Mouse (Mus musculus): ENCODE data around the gene Olfr878. TPM values are rescaled to one million over a fixed set of nuclear protein-coding genes. Genes with fewer than 3 reads are reported as not detected.
A peak's percentile ranks its signal among the peaks of the same experiment; 100 is the strongest.

The Olfr878 gene
- total RNA-seq (2015) (not detected in 2 replicates), total RNA-seq (2017) (not detected in 2 replicates)

GRCm38 (mm10) chr9:37917540-37917939 is at the start of gene Olfr878:
Gene Olfr878, plus strand, starts transcription at chr9:37917840.
- no peak for ATAC-seq (ENCODE audit: poor library complexity, severe bottlenecking)

DNA sequence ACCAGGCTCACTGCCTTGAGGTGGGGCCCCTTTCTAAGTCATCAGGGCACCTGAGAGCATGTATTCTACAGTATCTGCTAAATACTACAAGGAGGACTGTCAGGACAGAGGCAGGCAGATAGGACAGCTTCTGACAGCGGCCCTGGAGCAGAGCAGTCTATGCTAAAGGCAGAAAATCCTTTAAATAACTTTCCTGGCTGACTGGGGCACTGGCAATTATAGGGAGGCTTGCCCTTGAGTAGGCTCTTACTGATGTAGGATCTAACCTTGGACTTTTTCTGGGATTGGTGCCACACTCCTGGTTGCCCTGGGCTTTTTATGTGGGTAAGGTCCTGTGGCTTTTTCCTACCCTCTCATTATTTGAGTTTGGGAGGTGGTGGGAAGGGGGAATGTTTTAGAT is 47.4 kb upstream of the Olfr878 start:
- no peak for ATAC-seq (ENCODE audit: poor library complexity, severe bottlenecking)

DNA sequence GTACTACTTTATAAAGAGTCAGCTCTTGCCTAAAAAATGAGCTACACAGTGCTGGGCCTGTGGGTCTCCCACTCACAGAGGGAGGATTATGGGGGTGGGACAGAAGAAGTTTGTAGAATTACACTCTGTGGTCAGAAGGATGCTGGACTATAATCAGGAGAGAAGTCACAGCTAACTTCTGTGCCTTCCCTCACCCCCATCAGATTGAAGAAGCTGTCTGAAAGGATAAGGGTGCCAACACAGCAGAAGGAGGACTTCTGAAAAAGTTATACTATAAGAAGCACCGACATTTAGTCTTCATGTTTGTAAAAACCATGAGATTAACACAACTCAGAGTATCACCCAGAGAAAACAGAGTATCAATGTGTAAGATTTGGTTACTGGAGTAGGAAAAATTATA is 46.5 kb upstream of the Olfr878 start:
- ATAC-seq (ENCODE audit: poor library complexity, severe bottlenecking), result no peak

GRCm38 (mm10) chr9:37871536-37871935 is 46.1 kb upstream of the Olfr878 start:
- no peak for ATAC-seq (ENCODE audit: poor library complexity, severe bottlenecking)

- no peak for ATAC-seq (ENCODE audit: poor library complexity, severe bottlenecking)
These were observed 26.7 kb upstream of the Olfr878 start for GRCm38 (mm10) chr9:37890960-37891359.

DNA sequence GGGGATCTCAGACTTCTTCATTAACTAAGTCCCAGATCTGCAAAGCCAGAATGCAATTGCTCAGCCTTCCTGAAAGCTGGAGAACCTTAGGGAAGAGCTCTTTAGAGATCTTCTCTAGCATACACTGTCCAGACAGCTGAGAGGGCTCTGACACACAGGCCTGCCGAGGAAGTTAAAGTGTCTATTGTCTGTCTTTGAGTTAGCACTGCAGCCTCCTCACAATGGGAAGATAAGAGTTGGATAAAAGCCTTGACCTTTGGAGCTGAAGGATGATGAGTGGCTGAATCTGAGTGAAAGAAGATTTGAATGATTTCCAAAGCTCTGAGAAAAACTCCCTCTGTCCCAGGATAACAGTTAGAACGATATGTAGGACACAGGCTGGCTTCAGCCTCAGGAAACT is 21.0 kb upstream of the Olfr878 start, which contains the start of gene Olfr145:
Gene Olfr145, plus strand, starts transcription at position 64 of the 400 bp plus-strand sequence.
- ATAC-seq (ENCODE audit: poor library complexity, severe bottlenecking), result no peak

GRCm38 (mm10) chr9:37905555-37905954 is 12.1 kb upstream of the Olfr878 start:
- ATAC-seq (ENCODE audit: poor library complexity, severe bottlenecking), result no peak

GRCm38 (mm10) chr9:37918018-37918417 is 378 bp downstream of the Olfr878 start:
- ATAC-seq (ENCODE audit: poor library complexity, severe bottlenecking), result no peak

DNA sequence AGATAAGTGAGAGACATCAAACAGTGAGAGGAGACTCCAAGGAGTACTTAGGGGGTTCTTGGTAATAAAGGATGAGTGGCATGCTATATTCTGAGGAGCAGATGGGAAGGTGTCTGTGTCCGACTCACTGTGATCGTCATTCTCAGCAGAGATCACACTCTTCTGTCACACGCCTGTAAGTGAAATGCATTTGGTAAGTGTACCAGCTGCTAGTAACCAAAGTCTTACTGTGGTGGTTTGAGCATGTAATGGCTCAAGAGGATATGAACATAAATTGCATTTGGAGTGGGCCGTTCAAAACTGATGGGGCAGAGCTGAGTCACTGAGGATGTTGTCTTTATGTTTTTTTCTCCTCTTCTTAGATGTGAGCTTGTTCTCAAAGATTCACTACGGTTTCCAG is 6.6 kb downstream of the Olfr878 start:
- no peak for ATAC-seq (ENCODE audit: poor library complexity, severe bottlenecking)

- ATAC-seq (ENCODE audit: poor library complexity, severe bottlenecking), result no peak
These were observed 7.8 kb downstream of the Olfr878 start for GRCm38 (mm10) chr9:37925445-37925844.

DNA sequence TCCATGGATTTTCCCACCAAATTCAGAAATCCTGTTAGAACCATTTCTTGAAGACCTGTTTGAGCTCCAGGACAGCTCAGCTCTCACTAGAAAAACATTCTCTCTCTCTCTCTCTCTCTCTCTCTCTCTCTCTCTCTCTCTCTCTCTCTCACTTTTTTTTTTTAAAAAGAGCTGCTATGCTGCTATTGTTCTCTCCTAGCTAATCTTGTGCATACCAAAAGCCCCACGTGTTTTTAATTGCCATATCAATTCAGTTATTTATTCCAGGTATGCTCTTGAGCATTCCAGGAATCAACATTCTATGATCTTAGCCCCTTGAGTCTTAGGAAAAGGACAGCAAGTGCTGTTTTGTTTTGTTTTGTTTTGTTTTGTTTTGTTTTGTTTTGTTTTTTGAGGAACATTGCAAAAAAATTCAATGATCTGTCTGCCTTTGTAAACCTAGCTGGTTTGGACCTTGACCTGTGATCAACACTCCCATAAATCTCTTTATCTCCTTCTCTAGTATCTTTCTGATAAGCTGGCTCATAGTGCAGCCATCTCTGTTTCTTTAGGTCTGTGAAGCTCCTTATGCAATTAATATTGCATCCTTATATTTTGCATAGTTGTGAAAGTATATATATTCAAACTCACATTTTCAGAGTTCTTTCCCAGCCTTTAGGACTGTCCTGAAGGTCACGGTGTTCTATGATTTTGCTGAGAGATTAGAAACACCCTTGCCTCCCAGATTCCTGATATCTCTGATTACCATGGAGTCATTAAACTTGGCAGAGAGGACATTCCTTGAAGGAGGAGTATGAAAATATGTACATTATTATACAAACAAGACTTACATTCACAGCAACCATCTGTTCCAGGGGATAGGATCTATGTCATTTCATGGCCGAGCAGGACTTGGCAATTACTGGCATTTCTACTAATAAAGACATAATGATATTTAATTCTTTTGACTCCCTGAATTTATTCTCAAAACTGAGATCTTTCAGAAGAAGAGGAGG is 8.7 kb downstream of the Olfr878 start:
- ATAC-seq (ENCODE audit: poor library complexity, severe bottlenecking), result no peak

DNA sequence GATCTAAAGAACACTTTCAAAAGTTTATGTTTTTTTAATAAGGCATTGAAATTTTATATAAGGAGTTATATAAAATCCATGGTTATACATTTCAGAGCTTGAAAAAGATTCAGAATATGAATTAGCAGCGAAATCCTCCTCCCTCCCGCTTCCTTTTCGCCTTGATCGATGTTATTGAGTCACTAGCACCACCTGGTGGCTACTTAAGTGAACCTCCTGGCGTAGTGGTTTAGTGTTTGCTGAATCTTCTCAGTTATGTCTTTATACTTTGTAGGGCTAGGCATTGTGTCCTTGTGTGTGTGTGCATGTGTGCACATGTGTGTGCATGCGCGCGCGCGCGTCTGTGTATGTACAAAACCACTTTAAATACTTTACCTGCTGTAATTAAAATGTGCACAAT is 14.9 kb downstream of the Olfr878 start:
- peak; percentile 77 for ATAC-seq (ENCODE audit: poor library complexity, severe bottlenecking)

GRCm38 (mm10) chr9:37934146-37934545 is 16.5 kb downstream of the Olfr878 start:
- ATAC-seq (ENCODE audit: poor library complexity, severe bottlenecking), result no peak

- no peak for ATAC-seq (ENCODE audit: poor library complexity, severe bottlenecking)
These were observed 23.5 kb downstream of the Olfr878 start for GRCm38 (mm10) chr9:37941167-37941566.

Other genes starting within 250 kb of the Olfr878 start
- gene Panx3, start 248.6 kb upstream of the Olfr878 start, total RNA-seq (2015), result not detected in 2 replicates
- not detected in 2 replicates for gene Panx3, start 248.6 kb upstream of the Olfr878 start, total RNA-seq (2017)
- gene Olfr160, start 201.6 kb upstream of the Olfr878 start, total RNA-seq (2015), result not detected in 2 replicates
- gene Olfr160, start 201.6 kb upstream of the Olfr878 start, total RNA-seq (2017), result not detected in 2 replicates
- gene Olfr874, start 172.7 kb upstream of the Olfr878 start, total RNA-seq (2015), result not detected in 2 replicates
- not detected in 2 replicates for gene Olfr874, start 172.7 kb upstream of the Olfr878 start, total RNA-seq (2017)
- not detected in 2 replicates for gene Olfr875, start 146.0 kb upstream of the Olfr878 start, total RNA-seq (2015)
- gene Olfr875, start 146.0 kb upstream of the Olfr878 start, total RNA-seq (2017), result not detected in 2 replicates
- not detected in 2 replicates for gene Olfr876, start 114.8 kb upstream of the Olfr878 start, total RNA-seq (2015)
- gene Olfr876, start 114.8 kb upstream of the Olfr878 start, total RNA-seq (2017), result not detected in 2 replicates
- not detected in 2 replicates for gene Olfr877, start 63.6 kb upstream of the Olfr878 start, total RNA-seq (2015)
- gene Olfr877, start 63.6 kb upstream of the Olfr878 start, total RNA-seq (2017), result not detected in 2 replicates
- not detected in 2 replicates for gene Olfr145, start 21.1 kb upstream of the Olfr878 start, total RNA-seq (2015)
- gene Olfr145, start 21.1 kb upstream of the Olfr878 start, total RNA-seq (2017), result not detected in 2 replicates
- gene Olfr881, start 74.0 kb downstream of the Olfr878 start, total RNA-seq (2015), result not detected in 2 replicates
- gene Olfr881, start 74.0 kb downstream of the Olfr878 start, total RNA-seq (2017), result not detected in 2 replicates
- gene Olfr883, start 108.0 kb downstream of the Olfr878 start, total RNA-seq (2015), result not detected in 2 replicates
- not detected in 2 replicates for gene Olfr883, start 108.0 kb downstream of the Olfr878 start, total RNA-seq (2017)
- gene Olfr884, start 128.7 kb downstream of the Olfr878 start, total RNA-seq (2015), result not detected in 2 replicates
- not detected in 2 replicates for gene Olfr884, start 128.7 kb downstream of the Olfr878 start, total RNA-seq (2017)
- not detected in 2 replicates for gene Olfr885, start 143.5 kb downstream of the Olfr878 start, total RNA-seq (2015)
- not detected in 2 replicates for gene Olfr885, start 143.5 kb downstream of the Olfr878 start, total RNA-seq (2017)
- not detected in 2 replicates for gene Olfr887, start 166.2 kb downstream of the Olfr878 start, total RNA-seq (2015)
- not detected in 2 replicates for gene Olfr887, start 166.2 kb downstream of the Olfr878 start, total RNA-seq (2017)
- gene Olfr888, start 190.3 kb downstream of the Olfr878 start, total RNA-seq (2015), result not detected in 2 replicates
- gene Olfr888, start 190.3 kb downstream of the Olfr878 start, total RNA-seq (2017), result not detected in 2 replicates
- gene Olfr889, start 197.4 kb downstream of the Olfr878 start, total RNA-seq (2015), result not detected in 2 replicates
- gene Olfr889, start 197.4 kb downstream of the Olfr878 start, total RNA-seq (2017), result not detected in 2 replicates
- gene Olfr890, start 224.7 kb downstream of the Olfr878 start, total RNA-seq (2015), result not detected in 2 replicates
- not detected in 2 replicates for gene Olfr890, start 224.7 kb downstream of the Olfr878 start, total RNA-seq (2017)